Mouse (Mus musculus) limb, embryonic 11.5 days (tissue): ENCODE measurements at regions not wholly inside any gene's neighbourhood (a gene's known extent, or its start where the extent isn't known, plus 50 kb on each side); places are given as distances from the start of the nearest gene placed in this dataset.

ENCODE experiments used
- ATAC-seq: fragments of 200-750 bp; cut with Nextera tagmentation; 2 replicates; pipeline ENCODE4 v1.8.0; 2017; ENCODE audit warnings: low read depth; ENCODE audit not compliant: insufficient number of reproducible peaks, low FRiP score, low TSS enrichment
- DNase-seq: peaks from one replicate; pipeline ENCODE4 v3.0.0-alpha.2; 2015; ENCODE audit warnings: low spot score
- H3K27ac ChIP-seq: fragments of 300-500 bp; sonication (generic); replicated peaks from 2 replicates; pipeline ENCODE4 v1.5.1; 2014; ENCODE audit warnings: low read depth, mild to moderate bottlenecking, low read length
- H3K27me3 ChIP-seq: fragments of 300-500 bp; sonication (generic); 2 replicates; pipeline ENCODE4 v1.6.1; 2014; ENCODE audit warnings: mild to moderate bottlenecking, low read length, mixed read lengths; ENCODE audit not compliant: control insufficient read depth, insufficient read depth
- H3K36me3 ChIP-seq: fragments of 300-500 bp; sonication (generic); 2 replicates; pipeline ENCODE4 v1.6.1; 2014; ENCODE audit warnings: mild to moderate bottlenecking, low read length, moderate library complexity, mixed read lengths; ENCODE audit not compliant: control insufficient read depth, insufficient read depth
- H3K4me1 ChIP-seq: fragments of 300-500 bp; sonication (generic); 2 replicates; pipeline ENCODE4 v1.6.1; 2014; ENCODE audit warnings: low read length, mixed read lengths; ENCODE audit not compliant: control insufficient read depth, insufficient read depth
- H3K4me2 ChIP-seq: fragments of 300-500 bp; sonication (generic); 2 replicates; pipeline ENCODE4 v1.6.1; 2014; ENCODE audit warnings: low read depth, mild to moderate bottlenecking, moderate library complexity; ENCODE audit not compliant: severe bottlenecking
- H3K4me3 ChIP-seq: fragments of 300-500 bp; sonication (generic); 2 replicates; pipeline ENCODE4 v1.5.1; 2014; ENCODE audit warnings: low read depth, low read length
- H3K9ac ChIP-seq: fragments of 300-500 bp; sonication (generic); 2 replicates; pipeline ENCODE4 v1.6.1; 2014; ENCODE audit warnings: mild to moderate bottlenecking, low read length
- H3K9me3 ChIP-seq: fragments of 300-500 bp; sonication (generic); 2 replicates; pipeline ENCODE4 v1.6.1; 2016; ENCODE audit warnings: low read length; ENCODE audit not compliant: control insufficient read depth
- WGBS: fragments of 180-500 bp; shearing (Covaris S2); extraction: QIAGEN DNeasy Blood & Tissue Kit; methylation state at CpG from one replicate; pipeline ENCODE4 v1.1.7; 2014; 5-methylcytosine and 5-hydroxymethylcytosine counted together

DNA sequence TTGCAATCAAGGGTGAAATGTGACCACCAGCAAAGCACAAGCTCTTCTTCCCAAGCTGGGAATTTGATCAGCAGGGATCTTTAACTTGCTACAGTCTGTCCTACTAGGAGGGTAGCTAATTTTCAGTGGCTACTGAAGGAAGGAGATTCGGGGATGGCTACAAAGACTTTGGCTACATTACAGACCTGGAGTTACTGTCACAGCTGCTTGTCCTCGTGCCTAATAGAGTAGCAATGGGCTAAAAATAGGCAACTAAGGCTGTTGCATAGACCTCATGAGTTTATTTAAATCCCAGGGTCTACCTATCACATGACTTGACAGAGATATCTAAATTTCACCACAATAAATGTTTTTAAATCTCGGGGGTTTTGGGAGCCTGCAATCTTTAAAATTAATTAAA, 227.7 kb upstream of the Arid2 start:
- ATAC-seq (no peak), DNase-seq (no peak)
- H3K36me3 ChIP-seq, result no peaks in the 10 kb centered on the region
- no peaks in the 10 kb centered on the region for H3K9me3 ChIP-seq
- H3K4me3 ChIP-seq, result no peak overlapping the region
- no peak overlapping the region for H3K27ac ChIP-seq
- no peak overlapping the region for H3K9ac ChIP-seq
- no peaks in the 10 kb centered on the region for H3K27me3 ChIP-seq
- 76% methylated on average over 3 of the region's 3 CpGs for WGBS
- H3K4me2 ChIP-seq, result no peak overlapping the region
- no peaks in the 10 kb centered on the region for H3K4me1 ChIP-seq

DNA sequence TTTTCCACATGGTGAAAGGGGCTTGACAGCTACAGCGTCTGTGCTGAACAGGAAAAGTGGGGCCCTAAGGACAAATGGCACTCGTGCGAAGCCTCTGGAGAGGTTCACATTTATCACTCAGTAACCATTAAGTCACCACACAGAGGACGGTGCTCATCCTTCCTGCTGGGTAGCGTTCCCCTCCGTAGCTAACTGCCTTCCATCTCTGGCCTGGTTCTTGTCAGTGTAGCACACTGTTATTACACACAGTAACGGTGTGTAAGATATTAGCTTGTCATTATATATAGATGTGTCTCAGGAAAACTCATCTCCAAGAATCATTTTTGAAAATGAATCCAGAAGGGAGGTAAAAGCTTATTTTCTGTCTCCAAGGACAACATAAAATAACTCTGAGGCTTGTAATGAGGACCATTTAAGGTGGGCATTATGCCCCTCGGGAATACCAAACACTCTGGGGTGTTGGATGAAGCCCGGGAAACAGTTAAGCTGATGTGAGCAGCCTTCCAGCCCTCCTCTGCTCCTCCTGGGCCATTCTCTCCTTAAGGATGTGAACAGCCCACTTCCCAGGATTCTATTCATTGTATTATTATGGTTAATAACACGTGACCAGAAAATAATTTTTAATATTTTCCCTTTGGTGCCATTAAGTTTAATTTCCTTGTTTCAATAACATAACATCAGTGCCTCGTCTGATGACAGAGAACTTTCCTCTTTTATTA, 222.7 kb upstream of the Arid2 start:
- no peak overlapping the region for H3K4me2 ChIP-seq
- no peaks in the 10 kb centered on the region for H3K27me3 ChIP-seq
- no peaks in the 10 kb centered on the region for H3K4me1 ChIP-seq
- H3K36me3 ChIP-seq, result no peaks in the 10 kb centered on the region
- H3K9me3 ChIP-seq, result no peaks in the 10 kb centered on the region
- H3K4me3 ChIP-seq, result no peak overlapping the region
- H3K27ac ChIP-seq, result no peak overlapping the region
- DNase-seq (no peak), ATAC-seq (no peak)
- WGBS, result 65% methylated on average over 11 of the region's 11 CpGs
- no peak overlapping the region for H3K9ac ChIP-seq

DNA sequence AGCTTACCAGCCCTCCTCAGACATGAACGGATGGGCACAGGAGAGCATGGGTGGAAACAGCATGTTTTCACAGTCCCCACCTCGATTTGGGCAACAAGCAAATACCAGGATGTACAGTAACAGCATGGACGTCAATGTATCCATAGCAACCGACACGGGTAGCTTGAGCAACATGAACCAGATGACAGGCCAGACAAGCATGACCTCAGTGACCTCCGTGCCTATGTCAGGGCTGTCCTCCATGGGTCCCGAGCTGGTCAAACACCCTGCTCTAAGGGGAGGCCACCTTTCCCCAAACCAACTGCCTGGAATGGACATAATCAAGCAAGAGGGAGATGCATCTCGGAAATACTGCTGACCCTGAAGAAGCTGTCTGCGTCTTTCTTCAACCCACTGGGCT, 211.7 kb upstream of the Arid2 start:
- Histone ChIP-seq H3K27ac (no peak overlapping the region), H3K27me3 (no peaks in the 10 kb centered on the region), H3K4me1 (0 out of 2 replicates have a peak, but pooled peaks cover 3% of the 10 kb centered on the region), H3K9me3 (no peaks in the 10 kb centered on the region), H3K9ac (no peak overlapping the region), H3K4me2 (no peak overlapping the region), H3K36me3 (no peaks in the 10 kb centered on the region), H3K4me3 (no peak overlapping the region)
- 83% methylated on average over 9 of the region's 9 CpGs for WGBS
- ATAC-seq, result no peak
- DNase-seq, result no peak

- DNase-seq (no peak), ATAC-seq (no peak)
- no peaks in the 10 kb centered on the region for H3K9me3 ChIP-seq
- no peak overlapping the region for H3K9ac ChIP-seq
- H3K4me1 ChIP-seq, result peaks cover 7% of the 10 kb centered on the region; the same call in 1 of the 2 replicates
- WGBS, result 64% methylated on average over 5 of the region's 5 CpGs
- H3K27me3 ChIP-seq, result no peaks in the 10 kb centered on the region
- H3K4me2 ChIP-seq, result no peak overlapping the region
- no peaks in the 10 kb centered on the region for H3K36me3 ChIP-seq
- no peak overlapping the region for H3K4me3 ChIP-seq
- no peak overlapping the region for H3K27ac ChIP-seq
Observed at GRCm38 (mm10) chr15:96077756-96078155, 209.6 kb upstream of the Arid2 start.

DNA sequence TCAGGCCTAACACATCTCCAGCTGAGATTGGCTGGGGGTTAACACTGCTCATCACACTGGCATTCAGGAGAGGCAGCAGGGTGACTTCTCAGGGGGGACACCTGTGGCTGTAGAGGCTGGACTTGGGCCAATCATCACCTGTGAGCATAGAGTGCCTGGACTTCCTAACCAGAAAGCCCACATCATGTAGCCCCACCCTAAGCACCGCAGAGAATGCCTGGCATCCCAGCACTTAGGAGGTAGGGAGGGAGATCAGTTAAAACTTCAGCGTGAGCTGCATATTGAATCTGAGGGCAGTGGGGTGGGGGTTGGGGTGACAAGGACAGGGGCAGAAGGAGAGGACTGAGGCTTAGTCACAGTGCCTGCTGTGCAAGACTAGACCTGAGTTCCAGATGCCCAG, 208.7 kb upstream of the Arid2 start:
- DNase-seq, result no peak
- H3K4me3 ChIP-seq, result no peak overlapping the region
- no peak overlapping the region for H3K4me2 ChIP-seq
- 44% methylated on average over 2 of the region's 2 CpGs for WGBS
- no peak overlapping the region for H3K9ac ChIP-seq
- peaks cover 12% of the 10 kb centered on the region for H3K4me1 ChIP-seq
- H3K9me3 ChIP-seq, result no peaks in the 10 kb centered on the region
- ATAC-seq, result no peak
- no peaks in the 10 kb centered on the region for H3K27me3 ChIP-seq
- no peaks in the 10 kb centered on the region for H3K36me3 ChIP-seq
- no peak overlapping the region for H3K27ac ChIP-seq

- Histone ChIP-seq H3K4me2 (no peak overlapping the region), H3K4me3 (no peak overlapping the region), H3K36me3 (no peaks in the 10 kb centered on the region), H3K27ac (no peak overlapping the region), H3K4me1 (no peaks in the 10 kb centered on the region), H3K27me3 (no peaks in the 10 kb centered on the region), H3K9me3 (no peaks in the 10 kb centered on the region), H3K9ac (no peak overlapping the region)
- no peak for DNase-seq
- ATAC-seq, result no peak
- 93% methylated on average over 9 of the region's 9 CpGs for WGBS
Observed at GRCm38 (mm10) chr15:96089676-96090075, 197.6 kb upstream of the Arid2 start.

GRCm38 (mm10) chr15:96096438-96096837, 190.9 kb upstream of the Arid2 start:
- Histone ChIP-seq H3K9ac (no peak overlapping the region), H3K4me2 (no peak overlapping the region), H3K4me3 (no peak overlapping the region), H3K4me1 (peaks cover 2% of the 10 kb centered on the region; the same call in 1 of the 2 replicates), H3K27ac (no peak overlapping the region), H3K27me3 (no peaks in the 10 kb centered on the region), H3K36me3 (no peaks in the 10 kb centered on the region), H3K9me3 (no peaks in the 10 kb centered on the region)
- no peak for DNase-seq
- ATAC-seq, result no peak
- WGBS, result 88% methylated on average over 3 of the region's 3 CpGs

DNA sequence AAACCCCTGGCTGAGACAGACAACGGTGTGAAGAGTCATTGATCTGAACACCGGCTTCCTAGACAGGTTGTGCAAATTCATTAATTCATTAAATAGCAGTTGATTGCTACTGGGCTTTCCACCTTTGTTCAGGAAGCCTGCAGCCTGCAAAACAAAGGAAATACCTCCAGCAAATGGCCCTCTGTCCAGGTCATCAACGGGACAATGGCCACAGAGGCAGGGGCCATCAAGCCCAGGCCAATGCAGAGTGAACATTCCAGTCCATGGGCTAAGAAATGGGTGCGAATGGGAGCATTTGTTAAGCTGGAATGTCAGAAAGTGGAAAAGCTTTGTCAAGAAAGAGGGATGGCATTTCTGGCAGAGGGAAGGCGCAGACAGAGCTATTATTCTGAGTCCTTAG, 188.5 kb upstream of the Arid2 start:
- no peak for DNase-seq
- Histone ChIP-seq H3K4me3 (no peak overlapping the region), H3K4me2 (no peak overlapping the region), H3K9me3 (no peaks in the 10 kb centered on the region), H3K4me1 (peaks cover 2% of the 10 kb centered on the region; the same call in 1 of the 2 replicates), H3K9ac (no peak overlapping the region), H3K36me3 (no peaks in the 10 kb centered on the region), H3K27me3 (no peaks in the 10 kb centered on the region), H3K27ac (no peak overlapping the region)
- no peak for ATAC-seq
- 82% methylated on average over 5 of the region's 5 CpGs for WGBS
